Mouse (Mus musculus): ENCODE data around the gene Tmem131. TPM values are rescaled to one million over a fixed set of nuclear protein-coding genes. Genes with fewer than 3 reads are reported as not detected.
"Not testable (repeated sequence)": the region's sequence is repeated elsewhere in the genome, so short reads cannot be mapped to it uniquely, and the experiment has no call there.

The Tmem131 gene
- polyA plus RNA-seq, 1 experiment: 44.8 TPM

- peak; percentile 28 to 60 for DNase-seq (ENCODE audit: extremely low spot score in 1 of 2, low spot score in 1 of 2)
These were observed 23.2 kb downstream of the Tmem131 start for GRCm38 (mm10) chr1:36920154-36920716.

- no peak for DNase-seq (ENCODE audit: extremely low spot score in 1 of 2, low spot score in 1 of 2)
These were observed 23.7 kb downstream of the Tmem131 start for GRCm38 (mm10) chr1:36919728-36920127.

- no peak for DNase-seq (ENCODE audit: extremely low spot score in 1 of 2, low spot score in 1 of 2)
These were observed 26.0 kb downstream of the Tmem131 start for GRCm38 (mm10) chr1:36917423-36917822.

- no peak for DNase-seq (ENCODE audit: extremely low spot score in 1 of 2, low spot score in 1 of 2)
These were observed 28.3 kb downstream of the Tmem131 start for GRCm38 (mm10) chr1:36915200-36915580.

- no peak for DNase-seq (ENCODE audit: extremely low spot score in 1 of 2, low spot score in 1 of 2)
These were observed 28.8 kb downstream of the Tmem131 start for GRCm38 (mm10) chr1:36914455-36915199.

GRCm38 (mm10) chr1:36913806-36914205 lies 29.7 kb downstream of the Tmem131 start:
- no peak for DNase-seq (ENCODE audit: extremely low spot score in 1 of 2, low spot score in 1 of 2)

GRCm38 (mm10) chr1:36912239-36912638 lies 31.2 kb downstream of the Tmem131 start:
- no peak for DNase-seq (ENCODE audit: extremely low spot score in 1 of 2, low spot score in 1 of 2)

- DNase-seq (ENCODE audit: extremely low spot score in 1 of 2, low spot score in 1 of 2): no peak
These were observed 31.9 kb downstream of the Tmem131 start for GRCm38 (mm10) chr1:36911603-36912002.

DNA sequence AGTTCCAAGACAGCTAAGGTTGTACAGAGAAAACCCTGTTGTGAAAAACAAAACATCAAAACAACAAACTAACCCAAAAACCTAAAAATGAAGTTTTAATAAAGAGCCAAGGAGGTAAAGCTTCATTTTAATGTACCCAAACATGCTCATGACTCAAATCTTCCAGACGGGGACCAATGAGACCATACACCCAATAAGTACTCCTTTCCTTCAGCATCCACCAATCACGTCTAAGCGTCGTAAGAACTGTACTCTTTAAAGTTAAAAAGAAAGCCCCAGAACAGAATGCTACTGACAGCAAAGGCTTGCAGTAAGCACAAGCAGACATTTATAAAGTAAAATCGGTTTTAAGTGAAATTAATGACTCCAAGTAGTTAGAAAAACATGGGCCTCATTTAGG lies 33.1 kb downstream of the Tmem131 start:
- no peak for DNase-seq (ENCODE audit: extremely low spot score in 1 of 2, low spot score in 1 of 2)

- not testable (repeated sequence) for DNase-seq (ENCODE audit: extremely low spot score in 1 of 2, low spot score in 1 of 2)
These were observed 33.5 kb downstream of the Tmem131 start for GRCm38 (mm10) chr1:36909965-36910364.

GRCm38 (mm10) chr1:36905216-36905615 lies 38.2 kb downstream of the Tmem131 start:
- DNase-seq (ENCODE audit: extremely low spot score in 1 of 2, low spot score in 1 of 2): no peak

GRCm38 (mm10) chr1:36904489-36904888 lies 39.0 kb downstream of the Tmem131 start:
- no peak for DNase-seq (ENCODE audit: extremely low spot score in 1 of 2, low spot score in 1 of 2)

- no peak for DNase-seq (ENCODE audit: extremely low spot score in 1 of 2, low spot score in 1 of 2)
These were observed 39.4 kb downstream of the Tmem131 start for GRCm38 (mm10) chr1:36904084-36904451.

DNA sequence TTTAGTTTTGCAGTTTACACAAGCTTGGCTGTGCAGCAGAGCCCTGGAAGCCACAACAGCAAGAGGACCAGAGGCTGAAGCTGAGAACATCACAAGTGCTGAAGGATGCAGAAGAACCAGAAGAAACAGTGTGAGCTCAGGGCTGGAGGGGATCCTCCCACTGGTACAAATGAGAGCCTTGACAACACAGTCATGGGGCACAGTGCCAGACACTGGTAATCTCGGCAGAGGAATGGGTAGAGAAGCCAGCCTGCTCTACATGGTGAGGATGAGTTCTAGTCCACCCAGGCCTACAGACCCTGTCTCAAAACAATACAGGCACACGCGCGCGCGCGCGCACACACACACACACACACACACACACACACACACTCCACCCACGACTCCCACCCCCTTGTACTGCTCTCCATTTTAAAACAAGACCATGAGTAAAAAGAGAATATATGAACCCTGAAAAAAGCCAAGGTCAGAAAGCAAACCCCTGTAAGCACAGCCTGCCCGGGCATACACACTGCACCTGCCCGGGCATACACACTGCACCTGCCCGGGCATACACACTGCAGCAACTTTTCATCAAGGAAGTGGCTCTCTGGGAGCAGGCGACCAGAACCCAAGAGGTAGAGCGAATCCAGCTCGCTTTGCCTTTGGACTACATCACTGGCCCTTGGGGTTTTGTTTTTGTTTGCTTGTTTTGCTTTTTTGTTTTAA lies 39.9 kb downstream of the Tmem131 start:
- peak; percentile 20 to 58 for DNase-seq (ENCODE audit: extremely low spot score in 1 of 2, low spot score in 1 of 2)

GRCm38 (mm10) chr1:36902533-36903315 lies 40.7 kb downstream of the Tmem131 start:
- no peak for DNase-seq (ENCODE audit: extremely low spot score in 1 of 2, low spot score in 1 of 2)

DNA sequence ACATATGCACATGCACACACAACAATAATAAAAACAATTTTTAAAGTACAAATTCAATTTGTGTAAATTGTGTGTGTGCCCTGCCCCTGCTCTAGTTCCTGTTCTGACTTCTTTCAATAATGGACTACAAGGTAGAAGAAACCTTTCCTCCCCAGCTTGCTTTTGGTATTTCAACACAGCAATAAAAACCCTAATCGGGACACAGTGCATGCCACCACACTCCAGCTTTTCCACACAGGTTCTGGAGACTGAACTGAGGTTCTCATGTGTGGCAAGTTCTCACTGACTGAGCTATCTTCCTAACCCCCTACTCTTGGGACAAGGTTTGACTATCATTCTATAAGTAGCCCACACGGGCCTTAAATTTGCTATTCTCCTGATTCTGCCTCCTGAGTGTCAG lies 43.8 kb downstream of the Tmem131 start:
- no peak for DNase-seq (ENCODE audit: extremely low spot score in 1 of 2, low spot score in 1 of 2)

DNA sequence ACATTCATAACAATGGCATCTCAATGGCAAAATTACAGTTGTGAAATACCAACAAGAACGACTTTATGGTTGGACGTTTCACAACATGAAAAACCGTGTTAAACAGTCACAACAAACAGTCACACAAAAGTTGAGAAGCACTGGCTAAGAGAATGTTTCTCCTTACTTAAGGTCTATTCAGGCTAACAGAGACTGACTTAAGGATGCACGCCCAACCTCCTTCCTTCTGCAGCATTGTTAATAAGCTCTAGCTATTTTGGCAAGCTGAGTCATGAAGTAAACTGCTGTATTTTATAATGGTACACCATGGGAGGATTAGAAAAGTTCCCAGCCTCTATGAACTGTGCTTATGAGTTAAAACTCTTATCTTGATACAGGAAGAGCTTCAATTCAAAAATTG lies 47.0 kb downstream of the Tmem131 start:
- DNase-seq (ENCODE audit: extremely low spot score in 1 of 2, low spot score in 1 of 2): no peak

GRCm38 (mm10) chr1:36895452-36895851 lies 48.0 kb downstream of the Tmem131 start:
- no peak for DNase-seq (ENCODE audit: extremely low spot score in 1 of 2, low spot score in 1 of 2)

- DNase-seq (ENCODE audit: extremely low spot score in 1 of 2, low spot score in 1 of 2): no peak
These were observed 49.3 kb downstream of the Tmem131 start for GRCm38 (mm10) chr1:36894136-36894535.

- DNase-seq (ENCODE audit: extremely low spot score in 1 of 2, low spot score in 1 of 2): not testable (repeated sequence)
These were observed 49.7 kb downstream of the Tmem131 start for GRCm38 (mm10) chr1:36893720-36894119.

DNA sequence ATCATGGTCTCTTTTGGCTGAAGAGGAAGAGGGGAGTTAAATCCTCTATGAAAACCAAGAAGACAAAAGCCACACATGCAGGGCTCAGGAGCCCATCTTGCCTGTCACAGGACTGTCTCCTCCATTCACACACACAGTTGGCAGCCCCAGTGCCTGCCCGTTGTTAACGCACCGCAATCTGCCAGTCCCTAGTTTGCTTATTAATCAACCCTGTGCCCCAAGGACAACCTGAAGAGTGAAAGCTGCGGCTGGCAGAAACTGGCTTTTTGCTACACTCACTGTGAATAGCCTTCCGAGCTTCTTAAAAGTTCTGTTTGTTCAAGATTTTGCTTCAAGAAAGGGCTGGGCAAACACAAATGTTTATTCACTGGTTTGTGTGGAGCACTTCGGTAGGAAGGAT lies 50.3 kb downstream of the Tmem131 start:
- DNase-seq (ENCODE audit: extremely low spot score in 1 of 2, low spot score in 1 of 2): no peak

Measured in frontal cortex, adult 2 months (tissue).